Mouse (Mus musculus): Measurements from ENCODE around the gene Gm6685. TPM values are rescaled to one million over a fixed set of nuclear protein-coding genes. Genes with fewer than 3 reads are reported as not detected.

Gene Gm6685
- polyA plus RNA-seq, 1 experiment from 2014 or later = not detected

GRCm38 (mm10) chr11:28327878-28328277 lies 11.8 kb downstream of the Gm6685 start:
- no peak for ATAC-seq (replicated peaks; ENCODE audit: low FRiP score)
- Histone ChIP-seq H3K9ac (ENCODE audit: low read depth, low read length) (no peak overlapping the region), H3K4me1 (replicated peaks; ENCODE audit: control insufficient read depth, insufficient read depth, low read length) (no peaks in the 10 kb centered on the region), H3K27ac (ENCODE audit: low read depth, low read length) (no peak overlapping the region), H3K4me3 (ENCODE audit: low read depth, low read length) (no peak overlapping the region), H3K36me3 (ENCODE audit: control insufficient read depth, insufficient read depth, low read length) (no peaks in the 10 kb centered on the region), H3K27me3 (replicated peaks; ENCODE audit: control insufficient read depth, insufficient read depth, low read length) (no peaks in the 10 kb centered on the region), H3K4me2 (no peak overlapping the region), H3K9me3 (ENCODE audit: control insufficient read depth, low read length) (no peaks in the 10 kb centered on the region)
- no peak for DNase-seq (ENCODE audit: low spot score)
- 62% methylated on average over 1 of the region's 1 CpGs for WGBS

- Histone ChIP-seq H3K27me3 (replicated peaks; ENCODE audit: control insufficient read depth, insufficient read depth, low read length) (no peaks in the 10 kb centered on the region), H3K27ac (ENCODE audit: low read depth, low read length) (no peak overlapping the region), H3K4me2 (no peak overlapping the region), H3K9ac (ENCODE audit: low read depth, low read length) (no peak overlapping the region), H3K9me3 (ENCODE audit: control insufficient read depth, low read length) (no peaks in the 10 kb centered on the region), H3K4me3 (ENCODE audit: low read depth, low read length) (no peak overlapping the region), H3K4me1 (replicated peaks; ENCODE audit: control insufficient read depth, insufficient read depth, low read length) (no peaks in the 10 kb centered on the region), H3K36me3 (ENCODE audit: control insufficient read depth, insufficient read depth, low read length) (no peaks in the 10 kb centered on the region)
- ATAC-seq (replicated peaks; ENCODE audit: low FRiP score) (no peak), DNase-seq (ENCODE audit: low spot score) (no peak)
- 78% methylated on average over 1 of the region's 1 CpGs for WGBS
Observed at GRCm38 (mm10) chr11:28313396-28313795, 26.3 kb downstream of the Gm6685 start.

- H3K9me3 ChIP-seq (ENCODE audit: control insufficient read depth, low read length) = no peaks in the 10 kb centered on the region
- no peaks in the 10 kb centered on the region for H3K4me1 ChIP-seq (replicated peaks; ENCODE audit: control insufficient read depth, insufficient read depth, low read length)
- DNase-seq (ENCODE audit: low spot score) = no peak
- H3K9ac ChIP-seq (ENCODE audit: low read depth, low read length) = no peak overlapping the region
- ATAC-seq (replicated peaks; ENCODE audit: low FRiP score) = no peak
- WGBS = 82% methylated on average over 1 of the region's 1 CpGs
- H3K4me3 ChIP-seq (ENCODE audit: low read depth, low read length) = no peak overlapping the region
- H3K4me2 ChIP-seq = no peak overlapping the region
- H3K27me3 ChIP-seq (replicated peaks; ENCODE audit: control insufficient read depth, insufficient read depth, low read length) = no peaks in the 10 kb centered on the region
- H3K36me3 ChIP-seq (ENCODE audit: control insufficient read depth, insufficient read depth, low read length) = no peaks in the 10 kb centered on the region
- H3K27ac ChIP-seq (ENCODE audit: low read depth, low read length) = no peak overlapping the region
Observed at GRCm38 (mm10) chr11:28307723-28308122, 31.9 kb downstream of the Gm6685 start.

GRCm38 (mm10) chr11:28290440-28290839 lies 49.2 kb downstream of the Gm6685 start:
- H3K9me3 ChIP-seq (ENCODE audit: control insufficient read depth, low read length) = no peaks in the 10 kb centered on the region
- H3K36me3 ChIP-seq (ENCODE audit: control insufficient read depth, insufficient read depth, low read length) = no peaks in the 10 kb centered on the region
- H3K27ac ChIP-seq (ENCODE audit: low read depth, low read length) = no peak overlapping the region
- DNase-seq (ENCODE audit: low spot score) (no peak), ATAC-seq (replicated peaks; ENCODE audit: low FRiP score) (no peak)
- H3K4me3 ChIP-seq (ENCODE audit: low read depth, low read length) = no peak overlapping the region
- no peak overlapping the region for H3K4me2 ChIP-seq
- 84% methylated on average over 1 of the region's 1 CpGs for WGBS
- H3K9ac ChIP-seq (ENCODE audit: low read depth, low read length) = no peak overlapping the region
- H3K27me3 ChIP-seq (replicated peaks; ENCODE audit: control insufficient read depth, insufficient read depth, low read length) = no peaks in the 10 kb centered on the region
- H3K4me1 ChIP-seq (replicated peaks; ENCODE audit: control insufficient read depth, insufficient read depth, low read length) = no peaks in the 10 kb centered on the region

Other genes with a start within 250 kb of the Gm6685 start
- 0.39 and 0.47 TPM in 2 replicates for gene Ccdc85a, start 244.5 kb upstream of the Gm6685 start, polyA plus RNA-seq (2014; fragmentation: Nextera tagmentation; extraction: Ambion mirVana)